Mouse (Mus musculus): ENCODE measurements around the gene Frmpd1. TPM values are rescaled to one million over a fixed set of nuclear protein-coding genes. Genes with fewer than 3 reads are reported as not detected.

The Frmpd1 gene
- polyA plus RNA-seq, 1 experiment from 2014 or later: 0.87 TPM

DNA sequence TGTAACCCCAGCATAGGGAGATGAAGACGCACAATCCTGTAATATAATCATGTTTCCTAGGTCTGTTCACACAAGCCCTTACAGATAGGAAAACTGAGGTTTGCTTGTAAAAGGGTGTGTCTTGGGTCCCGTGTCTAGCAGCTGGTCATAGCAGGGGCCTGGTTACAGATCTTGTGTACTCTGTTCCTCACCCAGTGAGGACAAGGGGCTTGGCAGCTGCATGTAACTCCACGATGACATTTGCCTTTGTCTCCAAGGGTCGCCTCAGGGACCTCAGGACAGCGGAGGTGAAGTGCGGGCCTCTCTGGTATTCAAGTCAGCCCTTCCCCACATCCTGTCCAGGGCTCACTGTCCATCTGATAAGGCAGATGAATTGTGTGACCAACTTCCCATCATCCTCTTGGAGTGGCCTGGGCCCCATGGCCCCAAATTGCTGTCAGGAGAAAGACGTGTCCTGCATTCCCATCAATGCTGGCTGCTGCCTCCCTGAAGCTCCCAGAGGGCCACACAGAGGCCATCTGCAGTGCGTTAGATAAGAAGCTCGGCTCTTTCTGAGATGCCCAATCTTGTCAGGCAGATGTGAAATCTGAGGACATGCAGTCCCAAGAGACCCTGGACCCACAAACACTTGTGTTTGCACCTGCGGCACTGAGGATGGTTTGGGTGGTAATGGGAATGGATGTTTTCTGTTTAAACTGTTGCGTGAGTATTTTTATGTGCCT lies 27.8 kb downstream of the Frmpd1 start:
- Histone ChIP-seq H3K4me3 (ENCODE audit: low read depth, low read length) (no peak overlapping the region), H3K4me2 (ENCODE audit: low read length) (no peak overlapping the region), H3K9ac (ENCODE audit: low read length) (no peak overlapping the region), H3K9me3 (ENCODE audit: control insufficient read depth, low read length) (no peaks in the 10 kb centered on the region), H3K4me1 (replicated peaks; ENCODE audit: control insufficient read depth, insufficient read depth, low read length) (no peaks in the 10 kb centered on the region), H3K27ac (ENCODE audit: low read depth) (no peak overlapping the region), H3K27me3 (replicated peaks; ENCODE audit: control insufficient read depth, insufficient read depth, low read length) (no peaks in the 10 kb centered on the region), H3K36me3 (ENCODE audit: control insufficient read depth, insufficient read depth, low read length) (no peaks in the 10 kb centered on the region)
- DNase-seq (ENCODE audit: low spot score): no peak
- ATAC-seq (replicated peaks; ENCODE audit: low FRiP score, low TSS enrichment, low read depth): no peak
- 67% methylated on average over 11 of the region's 11 CpGs for WGBS

DNA sequence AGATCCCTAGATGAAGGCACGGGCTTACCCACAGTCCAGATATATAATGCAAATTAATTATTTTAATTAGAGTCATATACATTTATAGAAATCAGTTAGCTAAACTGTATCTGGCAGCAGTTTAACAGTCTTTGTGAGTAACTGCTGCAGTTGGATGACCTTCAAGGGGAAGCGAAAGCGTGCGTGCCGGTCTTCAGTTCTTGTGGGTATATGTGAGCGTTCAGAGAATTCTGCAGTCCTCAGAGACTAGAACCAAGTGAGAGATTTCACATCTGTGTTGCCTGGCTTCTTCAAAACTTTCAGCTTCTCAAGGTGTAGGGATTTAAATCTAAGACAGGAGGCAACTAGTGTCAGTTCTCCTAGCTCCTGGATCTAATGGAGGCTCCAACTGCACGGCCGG lies 35.3 kb downstream of the Frmpd1 start:
- Histone ChIP-seq H3K27me3 (replicated peaks; ENCODE audit: control insufficient read depth, insufficient read depth, low read length) (no peaks in the 10 kb centered on the region), H3K27ac (ENCODE audit: low read depth) (no peak overlapping the region), H3K9me3 (ENCODE audit: control insufficient read depth, low read length) (no peaks in the 10 kb centered on the region), H3K4me2 (ENCODE audit: low read length) (no peak overlapping the region), H3K4me3 (ENCODE audit: low read depth, low read length) (no peak overlapping the region), H3K4me1 (replicated peaks; ENCODE audit: control insufficient read depth, insufficient read depth, low read length) (no peaks in the 10 kb centered on the region; the same call in 1 of the 2 replicates), H3K9ac (ENCODE audit: low read length) (no peak overlapping the region), H3K36me3 (ENCODE audit: control insufficient read depth, insufficient read depth, low read length) (no peaks in the 10 kb centered on the region)
- 86% methylated on average over 8 of the region's 8 CpGs for WGBS
- DNase-seq (ENCODE audit: low spot score) (no peak), ATAC-seq (replicated peaks; ENCODE audit: low FRiP score, low TSS enrichment, low read depth) (no peak)

DNA sequence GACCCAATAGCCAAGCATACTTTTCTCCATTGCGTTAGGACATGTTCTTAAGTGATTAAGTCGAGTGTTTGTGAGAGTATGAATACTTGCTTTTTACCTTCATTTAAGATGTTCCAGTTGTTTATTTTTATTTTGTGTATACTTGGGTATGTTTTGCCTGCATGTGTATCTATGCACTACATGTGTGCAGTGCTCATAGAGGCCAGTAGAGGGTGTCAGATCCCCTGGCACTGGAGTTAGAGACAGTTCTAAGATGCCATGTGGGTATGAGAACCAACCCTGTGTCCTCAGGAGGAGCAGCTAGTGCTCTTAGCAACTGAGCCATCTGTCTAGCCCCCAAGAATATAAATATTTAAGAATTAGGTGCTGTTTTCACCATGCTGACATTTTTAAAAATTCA lies 37.7 kb downstream of the Frmpd1 start:
- Histone ChIP-seq H3K4me2 (ENCODE audit: low read length) (no peak overlapping the region), H3K27ac (ENCODE audit: low read depth) (no peak overlapping the region), H3K4me3 (ENCODE audit: low read depth, low read length) (no peak overlapping the region), H3K9ac (ENCODE audit: low read length) (no peak overlapping the region), H3K27me3 (replicated peaks; ENCODE audit: control insufficient read depth, insufficient read depth, low read length) (no peaks in the 10 kb centered on the region), H3K4me1 (replicated peaks; ENCODE audit: control insufficient read depth, insufficient read depth, low read length) (no peaks in the 10 kb centered on the region; the same call in 1 of the 2 replicates), H3K9me3 (ENCODE audit: control insufficient read depth, low read length) (no peaks in the 10 kb centered on the region), H3K36me3 (ENCODE audit: control insufficient read depth, insufficient read depth, low read length) (no peaks in the 10 kb centered on the region)
- no peak for ATAC-seq (replicated peaks; ENCODE audit: low FRiP score, low TSS enrichment, low read depth)
- 90% methylated on average over 2 of the region's 2 CpGs for WGBS
- DNase-seq (ENCODE audit: low spot score): no peak

DNA sequence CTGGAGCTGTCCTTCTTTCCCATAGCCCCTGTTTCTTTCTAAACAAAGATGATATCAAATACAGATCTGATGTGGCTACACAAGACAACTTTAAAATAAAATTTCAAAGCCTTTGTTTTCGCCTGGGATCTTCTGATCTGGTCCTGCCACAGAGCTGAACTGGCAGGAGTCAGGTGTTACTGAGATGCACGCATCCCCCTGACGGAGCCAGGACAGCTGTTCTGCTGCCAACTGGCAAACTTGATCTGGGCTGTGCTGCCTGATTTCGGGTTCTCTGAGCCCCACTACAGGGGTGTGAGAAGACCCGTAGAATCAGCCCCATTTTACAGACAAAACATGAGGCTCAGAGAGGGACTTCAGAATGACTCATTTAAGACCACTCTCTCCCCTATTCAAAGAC lies 45.6 kb downstream of the Frmpd1 start:
- WGBS: 80% methylated on average over 5 of the region's 5 CpGs
- H3K36me3 ChIP-seq (ENCODE audit: control insufficient read depth, insufficient read depth, low read length): no peaks in the 10 kb centered on the region
- H3K9me3 ChIP-seq (ENCODE audit: control insufficient read depth, low read length): no peaks in the 10 kb centered on the region
- H3K4me1 ChIP-seq (replicated peaks; ENCODE audit: control insufficient read depth, insufficient read depth, low read length): no peaks in the 10 kb centered on the region
- no peaks in the 10 kb centered on the region for H3K27me3 ChIP-seq (replicated peaks; ENCODE audit: control insufficient read depth, insufficient read depth, low read length)
- DNase-seq (ENCODE audit: low spot score) (no peak), ATAC-seq (replicated peaks; ENCODE audit: low FRiP score, low TSS enrichment, low read depth) (no peak)
- H3K27ac ChIP-seq (ENCODE audit: low read depth): no peak overlapping the region
- H3K4me2 ChIP-seq (ENCODE audit: low read length): no peak overlapping the region
- no peak overlapping the region for H3K4me3 ChIP-seq (ENCODE audit: low read depth, low read length)
- no peak overlapping the region for H3K9ac ChIP-seq (ENCODE audit: low read length)

DNA sequence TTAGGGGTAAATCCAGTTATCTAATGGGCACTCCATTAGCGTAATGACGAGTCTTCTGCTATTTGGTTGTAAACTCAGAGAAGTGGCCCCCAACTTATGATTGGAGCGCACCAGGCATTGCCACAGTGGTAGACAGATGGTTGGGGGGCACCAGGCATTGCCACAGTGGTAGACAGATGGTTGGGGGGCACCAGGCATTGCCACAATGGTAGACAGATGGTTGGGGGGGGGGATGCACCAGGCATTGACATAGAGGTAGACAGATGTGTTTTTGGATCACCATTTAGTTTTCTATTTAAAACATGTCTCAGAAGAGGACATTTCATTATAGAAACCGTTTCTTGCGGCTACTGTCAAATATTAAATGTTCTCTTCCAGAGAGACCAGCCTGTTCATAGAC lies 53.6 kb downstream of the Frmpd1 start:
- Histone ChIP-seq H3K27ac (ENCODE audit: low read depth) (no peak overlapping the region), H3K9ac (ENCODE audit: low read length) (no peak overlapping the region), H3K4me1 (replicated peaks; ENCODE audit: control insufficient read depth, insufficient read depth, low read length) (peaks cover 7% of the 10 kb centered on the region; the same call in 1 of the 2 replicates), H3K27me3 (replicated peaks; ENCODE audit: control insufficient read depth, insufficient read depth, low read length) (no peaks in the 10 kb centered on the region), H3K4me2 (ENCODE audit: low read length) (no peak overlapping the region), H3K4me3 (ENCODE audit: low read depth, low read length) (no peak overlapping the region), H3K36me3 (ENCODE audit: control insufficient read depth, insufficient read depth, low read length) (no peaks in the 10 kb centered on the region), H3K9me3 (ENCODE audit: control insufficient read depth, low read length) (no peaks in the 10 kb centered on the region)
- 86% methylated on average over 5 of the region's 5 CpGs for WGBS
- no peak for DNase-seq (ENCODE audit: low spot score)
- ATAC-seq (replicated peaks; ENCODE audit: low FRiP score, low TSS enrichment, low read depth): no peak

DNA sequence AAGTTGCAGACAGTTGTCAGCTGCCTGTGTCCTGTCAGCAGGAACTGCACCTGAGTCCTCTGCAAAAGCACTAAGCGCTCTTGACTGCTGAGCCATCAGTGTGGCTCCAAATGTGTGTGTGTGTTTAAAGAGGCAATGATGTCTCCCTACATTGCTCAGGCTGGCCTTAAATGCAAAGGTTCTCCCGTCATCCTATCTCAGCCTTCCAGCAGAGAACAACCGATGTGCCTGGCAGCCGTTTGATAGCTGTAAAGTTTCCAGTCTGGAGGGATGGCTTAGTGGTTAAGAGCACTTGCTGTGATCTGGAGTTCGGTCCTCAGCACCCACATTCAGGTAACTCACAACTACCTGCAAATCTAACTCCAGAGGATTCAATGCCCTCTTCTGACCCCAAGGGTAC lies 56.7 kb downstream of the Frmpd1 start:
- Histone ChIP-seq H3K27ac (ENCODE audit: low read depth) (no peak overlapping the region), H3K4me2 (ENCODE audit: low read length) (no peak overlapping the region), H3K36me3 (ENCODE audit: control insufficient read depth, insufficient read depth, low read length) (no peaks in the 10 kb centered on the region), H3K4me3 (ENCODE audit: low read depth, low read length) (no peak overlapping the region), H3K9ac (ENCODE audit: low read length) (no peak overlapping the region), H3K9me3 (ENCODE audit: control insufficient read depth, low read length) (no peaks in the 10 kb centered on the region), H3K4me1 (replicated peaks; ENCODE audit: control insufficient read depth, insufficient read depth, low read length) (peaks cover 11% of the 10 kb centered on the region; the same call in 1 of the 2 replicates), H3K27me3 (replicated peaks; ENCODE audit: control insufficient read depth, insufficient read depth, low read length) (no peaks in the 10 kb centered on the region)
- DNase-seq (ENCODE audit: low spot score): no peak
- 62% methylated on average over 5 of the region's 5 CpGs for WGBS
- ATAC-seq (replicated peaks; ENCODE audit: low FRiP score, low TSS enrichment, low read depth): no peak

DNA sequence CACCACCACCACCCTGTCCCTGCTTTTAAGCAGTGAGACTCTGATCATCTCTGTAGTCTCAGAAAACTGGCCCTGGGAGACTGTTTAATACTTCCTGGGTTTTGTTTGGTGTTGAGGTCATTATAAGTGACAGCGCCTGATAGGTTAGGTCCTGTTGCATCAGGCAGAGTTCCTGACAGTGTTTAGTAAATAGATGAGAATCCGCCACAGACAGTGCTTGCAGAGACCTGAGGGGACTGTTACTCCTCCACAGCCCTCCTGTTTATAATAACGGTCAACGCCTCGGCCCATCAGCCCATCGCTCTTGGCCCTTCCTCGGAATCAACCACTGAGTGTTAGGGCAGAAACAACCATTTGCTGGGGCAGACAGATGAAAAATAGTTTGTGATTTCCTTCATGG lies 57.5 kb downstream of the Frmpd1 start:
- H3K9me3 ChIP-seq (ENCODE audit: control insufficient read depth, low read length): no peaks in the 10 kb centered on the region
- no peak for DNase-seq (ENCODE audit: low spot score)
- 19% methylated on average over 7 of the region's 7 CpGs for WGBS
- H3K4me3 ChIP-seq (ENCODE audit: low read depth, low read length): no peak overlapping the region
- no peaks in the 10 kb centered on the region for H3K27me3 ChIP-seq (replicated peaks; ENCODE audit: control insufficient read depth, insufficient read depth, low read length)
- H3K27ac ChIP-seq (ENCODE audit: low read depth): peak overlapping the region; percentile 33; the same call in 1 of the 2 replicates
- no peaks in the 10 kb centered on the region for H3K36me3 ChIP-seq (ENCODE audit: control insufficient read depth, insufficient read depth, low read length)
- no peak for ATAC-seq (replicated peaks; ENCODE audit: low FRiP score, low TSS enrichment, low read depth)
- H3K4me1 ChIP-seq (replicated peaks; ENCODE audit: control insufficient read depth, insufficient read depth, low read length): peaks cover 11% of the 10 kb centered on the region; the same call in 1 of the 2 replicates
- no peak overlapping the region for H3K4me2 ChIP-seq (ENCODE audit: low read length)
- H3K9ac ChIP-seq (ENCODE audit: low read length): no peak overlapping the region

DNA sequence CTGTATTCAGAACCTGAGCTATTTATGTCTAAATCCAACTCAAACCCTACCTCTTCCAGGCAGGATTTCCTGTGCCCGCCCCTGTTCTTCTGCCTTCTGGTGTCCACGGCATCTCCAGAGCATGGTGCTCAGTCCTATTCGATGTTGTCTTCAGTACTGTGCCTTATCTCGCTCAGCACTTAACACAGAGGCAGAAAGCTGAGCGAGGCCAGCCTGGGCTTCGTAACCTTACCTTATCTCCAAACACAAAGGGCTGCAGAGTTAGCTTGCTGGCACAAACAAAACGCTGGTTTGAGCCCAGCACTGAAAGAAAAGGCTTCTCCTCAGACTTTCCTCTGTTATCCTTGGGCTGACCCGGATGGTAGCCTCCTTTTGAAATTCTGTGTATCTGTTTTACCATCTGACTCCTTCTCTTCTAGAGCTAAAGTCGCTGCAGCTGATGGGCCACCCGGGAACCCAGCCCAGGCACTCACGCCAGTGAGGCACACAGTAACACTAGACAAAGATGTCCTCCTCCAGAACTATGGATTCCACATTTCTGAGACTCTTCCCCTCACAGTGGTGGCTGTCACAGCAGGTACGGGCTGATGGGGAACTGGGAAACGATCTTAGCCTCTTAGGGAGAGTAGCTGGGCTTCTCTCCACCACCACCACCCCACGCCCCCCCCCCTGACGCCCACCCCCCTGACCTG lies 58.7 kb downstream of the Frmpd1 start:
- Histone ChIP-seq H3K36me3 (ENCODE audit: control insufficient read depth, insufficient read depth, low read length) (no peaks in the 10 kb centered on the region), H3K27me3 (replicated peaks; ENCODE audit: control insufficient read depth, insufficient read depth, low read length) (no peaks in the 10 kb centered on the region), H3K4me2 (ENCODE audit: low read length) (no peak overlapping the region), H3K9ac (ENCODE audit: low read length) (no peak overlapping the region), H3K4me3 (ENCODE audit: low read depth, low read length) (no peak overlapping the region), H3K9me3 (ENCODE audit: control insufficient read depth, low read length) (no peaks in the 10 kb centered on the region), H3K4me1 (replicated peaks; ENCODE audit: control insufficient read depth, insufficient read depth, low read length) (peaks cover 11% of the 10 kb centered on the region; the same call in 1 of the 2 replicates), H3K27ac (ENCODE audit: low read depth) (no peak overlapping the region)
- DNase-seq (ENCODE audit: low spot score) (no peak), ATAC-seq (replicated peaks; ENCODE audit: low FRiP score, low TSS enrichment, low read depth) (no peak)
- whole genome bisulfite sequencing: 56% methylated on average over 15 of the region's 15 CpGs

All from intestine, embryonic 14.5 days (tissue).